Mouse (Mus musculus) midbrain, embryonic 11.5 days (tissue): ENCODE data around the gene Mob2. TPM values are rescaled to one million over a fixed set of nuclear protein-coding genes. Genes with fewer than 3 reads are reported as not detected.

Experiments used
- ATAC-seq: fragments of 200-750 bp; cut with Nextera tagmentation; 2 replicates; pipeline ENCODE4 v1.8.0; 2017; ENCODE audit warnings: moderate TSS enrichment, moderate library complexity; ENCODE audit not compliant: low FRiP score
- DNase-seq: peaks from one replicate; pipeline ENCODE4 v3.0.0; 2015; ENCODE audit warnings: low spot score; ENCODE audit errors: missing footprints
- H3K27ac ChIP-seq: fragments of 300-500 bp; sonication (generic); 2 replicates; pipeline ENCODE4 v1.5.1; 2014; ENCODE audit warnings: low read depth, low read length
- H3K27me3 ChIP-seq: fragments of 300-500 bp; sonication (generic); 2 replicates; pipeline ENCODE4 v1.6.1; 2014; ENCODE audit warnings: mild to moderate bottlenecking, low read length, moderate library complexity, mixed read lengths; ENCODE audit not compliant: control insufficient read depth, insufficient read depth
- H3K36me3 ChIP-seq: fragments of 300-500 bp; sonication (generic); 2 replicates; pipeline ENCODE4 v1.6.1; 2014; ENCODE audit warnings: mild to moderate bottlenecking, low read length, moderate library complexity, mixed read lengths; ENCODE audit not compliant: control insufficient read depth, insufficient read depth
- H3K4me1 ChIP-seq: fragments of 300-500 bp; sonication (generic); 2 replicates; pipeline ENCODE4 v1.6.1; 2014; ENCODE audit warnings: low read length; ENCODE audit not compliant: control insufficient read depth, insufficient read depth
- H3K4me2 ChIP-seq: fragments of 300-500 bp; sonication (generic); 2 replicates; pipeline ENCODE4 v1.6.1; 2014; ENCODE audit warnings: mild to moderate bottlenecking, moderate library complexity
- H3K4me3 ChIP-seq: fragments of 300-500 bp; sonication (generic); 2 replicates; pipeline ENCODE4 v1.5.1; 2014; ENCODE audit warnings: low read depth, low read length
- H3K9ac ChIP-seq: fragments of 300-500 bp; sonication (generic); 2 replicates; pipeline ENCODE4 v1.6.1; 2014; ENCODE audit warnings: low read length
- H3K9me3 ChIP-seq: fragments of 300-500 bp; sonication (generic); 2 replicates; pipeline ENCODE4 v1.6.1; 2016; ENCODE audit warnings: low read length; ENCODE audit not compliant: control insufficient read depth
- WGBS: fragments of 180-500 bp; shearing (Covaris S2); extraction: QIAGEN DNeasy Blood & Tissue Kit; methylation state at CpG from one replicate; pipeline ENCODE4 v1.1.7; 2014; 5-methylcytosine and 5-hydroxymethylcytosine counted together
- polyA plus RNA-seq: library from polyadenylated mRNA; unstranded; fragments of >200 nt; fragmentation: Nextera tagmentation; extraction: Ambion mirVana; gene quantifications from 2 replicates; pipeline ENCODE4 v1.2.1, GENCODE M21; 2014

Mob2 gene
- polyA plus RNA-seq, 1 experiment from 2014 or later: 60.2 TPM

DNA sequence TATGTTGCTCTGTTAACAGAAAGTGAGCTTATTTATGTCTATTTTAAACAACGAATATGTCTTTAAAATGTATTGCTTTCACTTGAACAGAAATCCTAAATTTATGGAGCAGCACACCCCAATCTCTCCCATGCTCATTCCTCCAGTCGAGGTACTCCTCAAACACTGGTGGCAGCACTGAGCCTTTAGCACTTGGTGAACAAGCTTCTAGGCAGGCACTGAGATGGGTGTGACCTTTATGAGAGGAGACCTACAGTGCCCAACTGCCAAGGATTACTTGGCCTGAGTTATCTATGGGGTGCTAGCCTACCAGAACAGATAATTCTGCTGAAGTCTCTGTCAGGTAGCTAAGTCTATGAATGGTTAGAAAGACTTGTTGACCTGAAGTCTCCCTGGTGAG, 41.2 kb downstream of the Mob2 start:
- Histone ChIP-seq H3K9ac (no peak overlapping the region), H3K27ac (no peak overlapping the region), H3K4me3 (no peak overlapping the region), H3K36me3 (no peaks in the 10 kb centered on the region; the same call in 1 of the 2 replicates), H3K4me1 (no peaks in the 10 kb centered on the region), H3K9me3 (no peaks in the 10 kb centered on the region), H3K27me3 (no peaks in the 10 kb centered on the region), H3K4me2 (no peak overlapping the region)
- ATAC-seq (no peak), DNase-seq (peak; percentile 82)
- WGBS: 60% methylated on average over 2 of the region's 2 CpGs

GRCm38 (mm10) chr7:142016562-142016961, 44.3 kb downstream of the Mob2 start:
- Histone ChIP-seq H3K9me3 (no peaks in the 10 kb centered on the region), H3K4me3 (no peak overlapping the region), H3K9ac (no peak overlapping the region), H3K4me1 (no peaks in the 10 kb centered on the region), H3K27me3 (no peaks in the 10 kb centered on the region), H3K4me2 (no peak overlapping the region), H3K27ac (no peak overlapping the region), H3K36me3 (no peaks in the 10 kb centered on the region; the same call in 1 of the 2 replicates)
- DNase-seq (peak; percentile 83), ATAC-seq (no peak)
- WGBS: 58% methylated on average over 1 of the region's 1 CpGs

DNA sequence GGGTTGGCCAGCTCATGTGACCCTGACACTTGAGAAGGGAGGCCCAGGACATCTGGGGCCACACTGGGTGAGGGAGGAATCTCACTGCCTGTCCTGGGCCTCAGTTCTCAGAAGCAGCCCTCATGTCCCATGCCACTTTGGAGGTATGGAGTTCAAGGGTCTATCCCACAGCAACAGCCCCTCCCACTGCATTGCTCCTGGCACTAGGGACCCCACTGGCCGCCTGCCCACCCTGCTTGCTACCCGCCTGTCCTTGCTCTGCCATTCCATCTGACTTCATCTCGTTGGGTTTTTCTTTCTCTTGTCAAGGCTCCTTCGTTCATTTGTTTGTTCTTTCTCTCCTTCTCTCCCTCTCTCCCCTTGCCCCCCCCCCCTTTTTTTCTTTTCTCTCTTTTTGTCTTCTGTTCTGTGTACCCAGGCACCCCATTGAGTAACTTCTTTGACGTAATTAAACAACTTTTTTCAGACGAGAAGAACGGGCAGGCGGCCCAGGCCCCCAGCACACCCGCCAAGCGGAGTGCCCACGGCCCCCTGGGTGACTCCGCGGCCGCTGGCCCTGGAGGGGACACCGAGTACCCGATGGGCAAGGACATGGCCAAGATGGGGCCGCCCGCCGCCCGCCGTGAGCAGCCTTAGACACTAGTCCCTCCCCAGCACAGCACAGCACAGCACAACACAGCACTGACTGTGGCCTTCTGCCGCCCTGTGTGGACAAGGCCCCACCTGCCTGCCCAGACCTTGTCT, 59.1 kb downstream of the Mob2 start:
- Histone ChIP-seq H3K4me3 (no peak overlapping the region), H3K9me3 (no peaks in the 10 kb centered on the region), H3K36me3 (peaks cover 31% of the 10 kb centered on the region), H3K4me1 (no peaks in the 10 kb centered on the region), H3K27me3 (no peaks in the 10 kb centered on the region), H3K9ac (no peak overlapping the region), H3K27ac (no peak overlapping the region), H3K4me2 (no peak overlapping the region)
- ATAC-seq: no peak
- no peak for DNase-seq
- 78% methylated on average over 20 of the region's 22 CpGs for WGBS

DNA sequence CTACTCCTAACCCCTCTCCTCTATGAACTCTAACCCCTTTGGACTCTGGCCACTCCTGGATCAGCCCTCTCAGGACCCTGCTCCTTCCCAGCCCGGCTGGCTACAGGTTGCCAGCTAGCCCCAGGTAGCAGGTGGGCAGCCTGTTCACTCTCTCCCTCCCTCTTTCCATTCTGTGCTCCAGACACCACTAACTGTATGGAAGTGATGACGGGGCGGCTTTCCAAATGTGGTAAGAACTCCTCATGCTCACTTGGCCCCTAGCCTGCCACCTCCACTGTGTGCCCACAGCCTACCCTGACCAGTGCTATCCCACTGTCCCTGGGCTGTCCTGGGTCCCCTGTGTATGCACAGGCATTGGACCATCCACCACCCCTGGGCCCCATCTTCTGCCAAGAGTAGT, 60.2 kb downstream of the Mob2 start:
- no peak overlapping the region for H3K9ac ChIP-seq
- no peak overlapping the region for H3K27ac ChIP-seq
- ATAC-seq (no peak), DNase-seq (no peak)
- H3K4me1 ChIP-seq: no peaks in the 10 kb centered on the region
- H3K9me3 ChIP-seq: no peaks in the 10 kb centered on the region
- peaks cover 36% of the 10 kb centered on the region for H3K36me3 ChIP-seq
- 100% methylated on average over 3 of the region's 3 CpGs for WGBS
- H3K4me3 ChIP-seq: no peak overlapping the region
- no peak overlapping the region for H3K4me2 ChIP-seq
- no peaks in the 10 kb centered on the region for H3K27me3 ChIP-seq

DNA sequence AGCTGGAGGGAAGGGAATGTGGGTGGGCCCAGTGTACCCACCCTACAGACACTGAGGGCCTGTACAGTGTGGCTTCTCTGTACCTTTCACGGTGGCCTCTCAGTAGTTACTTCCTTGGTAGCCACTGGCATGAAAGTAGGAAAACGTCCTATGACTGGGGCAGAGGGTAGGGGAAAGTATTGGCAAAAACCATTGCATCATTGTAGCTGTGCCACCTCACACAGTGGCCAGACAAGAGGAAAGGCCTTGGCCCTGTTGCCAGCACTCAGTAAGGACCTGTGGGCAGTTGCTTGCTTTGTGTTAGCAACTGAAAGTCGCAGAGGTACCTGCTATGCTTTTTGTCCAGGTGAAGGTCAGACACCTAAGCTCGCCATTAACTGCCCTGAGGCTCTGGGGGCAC, 66.7 kb downstream of the Mob2 start:
- Histone ChIP-seq H3K36me3 (peaks cover 47% of the 10 kb centered on the region), H3K27ac (no peak overlapping the region), H3K9ac (no peak overlapping the region), H3K4me1 (no peaks in the 10 kb centered on the region), H3K9me3 (no peaks in the 10 kb centered on the region), H3K4me2 (no peak overlapping the region), H3K27me3 (no peaks in the 10 kb centered on the region), H3K4me3 (no peak overlapping the region)
- 84% methylated on average over 4 of the region's 4 CpGs for WGBS
- ATAC-seq: no peak
- DNase-seq: no peak

DNA sequence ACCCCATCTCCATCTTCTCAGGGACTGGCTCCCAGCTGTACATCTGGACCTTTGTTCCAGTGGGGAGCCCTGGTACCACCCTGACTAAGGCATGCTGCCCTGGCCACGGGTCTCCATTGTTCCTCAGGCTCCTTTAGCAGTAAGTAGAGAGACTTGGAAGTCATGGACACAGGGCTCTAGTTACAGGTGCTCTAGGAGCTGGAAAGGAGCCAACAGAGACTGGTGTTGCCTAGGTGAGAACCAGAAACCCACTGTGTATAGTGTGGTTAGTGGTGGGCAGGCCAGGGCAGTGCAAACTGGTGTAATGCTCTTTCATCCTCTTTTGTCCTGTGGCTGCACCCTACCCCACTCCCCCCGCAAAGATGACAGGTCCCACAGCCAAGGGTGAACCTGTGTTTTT, 69.7 kb downstream of the Mob2 start:
- H3K36me3 ChIP-seq: peaks cover 35% of the 10 kb centered on the region
- no peaks in the 10 kb centered on the region for H3K9me3 ChIP-seq
- WGBS: 89% methylated on average over 2 of the region's 2 CpGs
- no peak overlapping the region for H3K27ac ChIP-seq
- H3K27me3 ChIP-seq: no peaks in the 10 kb centered on the region
- no peak overlapping the region for H3K4me3 ChIP-seq
- DNase-seq (no peak), ATAC-seq (no peak)
- no peak overlapping the region for H3K4me2 ChIP-seq
- H3K9ac ChIP-seq: no peak overlapping the region
- H3K4me1 ChIP-seq: no peaks in the 10 kb centered on the region

GRCm38 (mm10) chr7:141988314-141988806, 72.5 kb downstream of the Mob2 start:
- Histone ChIP-seq H3K9me3 (no peaks in the 10 kb centered on the region), H3K9ac (no peak overlapping the region), H3K4me3 (no peak overlapping the region), H3K27ac (no peak overlapping the region), H3K27me3 (no peaks in the 10 kb centered on the region), H3K4me2 (no peak overlapping the region), H3K4me1 (no peaks in the 10 kb centered on the region), H3K36me3 (peaks cover 33% of the 10 kb centered on the region)
- 88% methylated on average over 7 of the region's 7 CpGs for WGBS
- no peak for DNase-seq
- ATAC-seq: no peak

GRCm38 (mm10) chr7:141981237-141981636, 79.6 kb downstream of the Mob2 start:
- Histone ChIP-seq H3K4me1 (no peaks in the 10 kb centered on the region), H3K4me3 (no peak overlapping the region), H3K36me3 (peaks cover 12% of the 10 kb centered on the region), H3K9me3 (no peaks in the 10 kb centered on the region), H3K27ac (no peak overlapping the region), H3K4me2 (no peak overlapping the region), H3K9ac (no peak overlapping the region), H3K27me3 (no peaks in the 10 kb centered on the region)
- ATAC-seq (no peak), DNase-seq (no peak)
- WGBS: 93% methylated on average over 7 of the region's 7 CpGs

- Histone ChIP-seq H3K27me3 (no peaks in the 10 kb centered on the region), H3K9me3 (no peaks in the 10 kb centered on the region), H3K4me1 (no peaks in the 10 kb centered on the region), H3K9ac (no peak overlapping the region), H3K36me3 (0 out of 2 replicates have a peak, but pooled peaks cover 4% of the 10 kb centered on the region), H3K4me2 (no peak overlapping the region), H3K27ac (no peak overlapping the region), H3K4me3 (no peak overlapping the region)
- over 99% methylated on average over 4 of the region's 4 CpGs for WGBS
- ATAC-seq: no peak
- DNase-seq: no peak
These were observed 81.6 kb downstream of the Mob2 start for GRCm38 (mm10) chr7:141979247-141979646.
